Mouse (Mus musculus) CD4-positive, CD25-positive, alpha-beta regulatory T cell, adult 4 months (primary cell): ENCODE measurements around the gene Aff2. TPM values are rescaled to one million over a fixed set of nuclear protein-coding genes. Genes with fewer than 3 reads are reported as not detected.

ENCODE experiments used
- ATAC-seq: one replicate; pipeline ENCODE4 v1.8.0; 2017
- polyA plus RNA-seq, 2 experiments: library from polyadenylated mRNA; unstranded; fragments of 100-300 nt; shearing (Covaris generic); gene quantifications; one replicate each; pipeline ENCODE4 v1.2.1; 2017

The Aff2 gene
- not detected for polyA plus RNA-seq

GRCm38 (mm10) chrX:69360238-69361054 is at the start of gene Aff2:
Aff2 (plus strand) TSS chrX:69360294.
- ATAC-seq: no peak

- ATAC-seq: no peak
These were observed 22.8 kb upstream of the Aff2 start for GRCm38 (mm10) chrX:69337296-69337695.

- ATAC-seq: no peak
These were observed 4.5 kb upstream of the Aff2 start for GRCm38 (mm10) chrX:69355621-69356020.

- ATAC-seq: no peak
These were observed 734 bp upstream of the Aff2 start for GRCm38 (mm10) chrX:69359360-69359759.

- no peak for ATAC-seq
These were observed 233 bp upstream of the Aff2 start for GRCm38 (mm10) chrX:69359885-69360237.

GRCm38 (mm10) chrX:69361055-69361558 is 1.0 kb downstream of the Aff2 start:
- ATAC-seq: no peak

- ATAC-seq: no peak
These were observed 4.1 kb downstream of the Aff2 start for GRCm38 (mm10) chrX:69364198-69364597.

GRCm38 (mm10) chrX:69373341-69373740 is 13.2 kb downstream of the Aff2 start:
- no peak for ATAC-seq

GRCm38 (mm10) chrX:69389738-69390137 is 29.6 kb downstream of the Aff2 start:
- no peak for ATAC-seq

- ATAC-seq: no peak
These were observed 54.9 kb downstream of the Aff2 start for GRCm38 (mm10) chrX:69415043-69415442.

GRCm38 (mm10) chrX:69438422-69438821 is 78.3 kb downstream of the Aff2 start:
- ATAC-seq: no peak

GRCm38 (mm10) chrX:69441937-69442336 is 81.8 kb downstream of the Aff2 start:
- no peak for ATAC-seq

- no peak for ATAC-seq
These were observed 100.8 kb downstream of the Aff2 start for GRCm38 (mm10) chrX:69460896-69461295.

GRCm38 (mm10) chrX:69502061-69502460 is 142.0 kb downstream of the Aff2 start:
- no peak for ATAC-seq

- no peak for ATAC-seq
These were observed 158.0 kb downstream of the Aff2 start for GRCm38 (mm10) chrX:69518040-69518575.

- no peak for ATAC-seq
These were observed 180.7 kb downstream of the Aff2 start for GRCm38 (mm10) chrX:69540811-69541210.

GRCm38 (mm10) chrX:69579903-69580459 is 219.9 kb downstream of the Aff2 start:
- ATAC-seq: no peak

- ATAC-seq: no peak
These were observed 248.7 kb downstream of the Aff2 start for GRCm38 (mm10) chrX:69608793-69609192.

- no peak for ATAC-seq
These were observed 302.9 kb downstream of the Aff2 start for GRCm38 (mm10) chrX:69663038-69663437.

- ATAC-seq: no peak
These were observed 306.1 kb downstream of the Aff2 start for GRCm38 (mm10) chrX:69666145-69666677.

- ATAC-seq: no peak
These were observed 315.6 kb downstream of the Aff2 start for GRCm38 (mm10) chrX:69675691-69676090.

GRCm38 (mm10) chrX:69698840-69699239 is 338.7 kb downstream of the Aff2 start:
- no peak for ATAC-seq

- ATAC-seq: no peak
These were observed 378.9 kb downstream of the Aff2 start for GRCm38 (mm10) chrX:69738972-69739371.
